Mouse (Mus musculus): ENCODE results near the gene Gm20388.

- TF ChIP-seq EP300 (IDR thresholded peaks at IDR 0.05; ENCODE audit: insufficient read depth, low read depth, low read length) (no peak), POLR2A (IDR thresholded peaks at IDR 0.05; ENCODE audit: insufficient read depth, low read length) (no peak), CTCF (IDR thresholded peaks at IDR 0.05; ENCODE audit: low read depth, low read length) (no peak)
These were observed 2371.4 kb downstream of the Gm20388 start, which contains the start of gene Zfpm1 for GRCm38 (mm10) chr8:122282035-122282358.

All from ES-Bruce4 (cell line).